Mouse (Mus musculus) midbrain, embryonic 13.5 days (tissue): ENCODE results near the gene Crybb2. TPM values are rescaled to one million over a fixed set of nuclear protein-coding genes. Genes with fewer than 3 reads are reported as not detected.

ENCODE experiments used
- ATAC-seq: fragments of 200-750 bp; cut with Nextera tagmentation; 2 replicates; pipeline ENCODE4 v1.8.0; 2017; ENCODE audit warnings: mild to moderate bottlenecking, moderate TSS enrichment, moderate library complexity
- H3K27ac ChIP-seq: fragments of 300-500 bp; sonication (generic); 2 replicates; pipeline ENCODE4 v1.5.1; 2015; ENCODE audit warnings: inconsistent platforms, mild to moderate bottlenecking, moderate library complexity
- H3K27me3 ChIP-seq: fragments of 300-500 bp; sonication (generic); 2 replicates; pipeline ENCODE4 v1.6.1; 2015; ENCODE audit warnings: mild to moderate bottlenecking, inconsistent platforms
- H3K36me3 ChIP-seq: fragments of 300-500 bp; sonication (generic); 2 replicates; pipeline ENCODE4 v1.6.1; 2015; ENCODE audit warnings: mild to moderate bottlenecking, inconsistent platforms
- H3K4me1 ChIP-seq: fragments of 300-500 bp; sonication (generic); replicated peaks from 2 replicates; pipeline ENCODE4 v1.6.1; 2015; ENCODE audit warnings: inconsistent platforms
- H3K4me2 ChIP-seq: fragments of 300-500 bp; sonication (generic); replicated peaks from 2 replicates; pipeline ENCODE4 v1.6.1; 2015; ENCODE audit warnings: moderate library complexity, mild to moderate bottlenecking, inconsistent platforms
- H3K4me3 ChIP-seq: fragments of 300-500 bp; sonication (generic); replicated peaks from 2 replicates; pipeline ENCODE4 v1.5.1; 2015; ENCODE audit warnings: mild to moderate bottlenecking, inconsistent platforms
- H3K9ac ChIP-seq: fragments of 300-500 bp; sonication (generic); replicated peaks from 2 replicates; pipeline ENCODE4 v1.6.1; 2015; ENCODE audit warnings: mild to moderate bottlenecking, inconsistent platforms
- H3K9me3 ChIP-seq: fragments of 300-500 bp; sonication (generic); 2 replicates; pipeline ENCODE4 v1.6.1; 2016; ENCODE audit warnings: mild to moderate bottlenecking, inconsistent platforms
- WGBS: fragments of 180-500 bp; shearing (Covaris S2); methylation state at CpG from one replicate; pipeline ENCODE4 v1.1.7; 2015; 5-methylcytosine and 5-hydroxymethylcytosine counted together
- polyA plus RNA-seq: library from polyadenylated mRNA; unstranded; fragments of >200 nt; fragmentation: Nextera tagmentation; extraction: Ambion mirVana; gene quantifications from 2 replicates; pipeline ENCODE4 v1.2.1, GENCODE M21; 2015

Gene Crybb2
- polyA plus RNA-seq, 1 experiment from 2014 or later, result not detected

- no peak overlapping the region for H3K4me3 ChIP-seq
- ATAC-seq, result no peak
- WGBS, result 88% methylated on average over 1 of the region's 2 CpGs
- no peaks in the 10 kb centered on the region for H3K36me3 ChIP-seq
- H3K9ac ChIP-seq, result no peak overlapping the region
- H3K9me3 ChIP-seq, result no peaks in the 10 kb centered on the region
- no peak overlapping the region for H3K27ac ChIP-seq
- no peak overlapping the region for H3K4me2 ChIP-seq
- H3K4me1 ChIP-seq, result peaks cover 10% of the 10 kb centered on the region; the same call in 1 of the 2 replicates
- H3K27me3 ChIP-seq, result no peaks in the 10 kb centered on the region
These were observed 17.5 kb upstream of the Crybb2 start for GRCm38 (mm10) chr5:113087465-113087864.

- Histone ChIP-seq H3K36me3 (no peaks in the 10 kb centered on the region), H3K9me3 (no peaks in the 10 kb centered on the region), H3K4me2 (no peak overlapping the region), H3K9ac (no peak overlapping the region), H3K4me3 (no peak overlapping the region), H3K27me3 (no peaks in the 10 kb centered on the region), H3K4me1 (peaks cover 10% of the 10 kb centered on the region; the same call in 1 of the 2 replicates), H3K27ac (peak overlapping the region; percentile 25; the same call in 1 of the 2 replicates)
- WGBS, result 75% methylated on average over 4 of the region's 4 CpGs
- no peak for ATAC-seq
These were observed 17.1 kb upstream of the Crybb2 start for GRCm38 (mm10) chr5:113086990-113087389.

GRCm38 (mm10) chr5:113086439-113086838, 16.5 kb upstream of the Crybb2 start:
- WGBS, result 75% methylated on average over 12 of the region's 12 CpGs

GRCm38 (mm10) chr5:113085931-113086330, 16.0 kb upstream of the Crybb2 start:
- no peak for ATAC-seq
- Histone ChIP-seq H3K4me2 (no peak overlapping the region), H3K27me3 (no peaks in the 10 kb centered on the region), H3K9ac (no peak overlapping the region), H3K27ac (no peak overlapping the region), H3K9me3 (no peaks in the 10 kb centered on the region), H3K4me3 (no peak overlapping the region), H3K4me1 (peaks cover 10% of the 10 kb centered on the region; the same call in 1 of the 2 replicates), H3K36me3 (no peaks in the 10 kb centered on the region)
- 60% methylated on average over 2 of the region's 2 CpGs for WGBS

More at GRCm38 (mm10) chr5:113086439-113086838, 16.5 kb upstream of the Crybb2 start:
- Histone ChIP-seq H3K27me3 (no peaks in the 10 kb centered on the region), H3K27ac (peak overlapping the region; percentile 25; the same call in 1 of the 2 replicates), H3K9ac (no peak overlapping the region), H3K4me2 (no peak overlapping the region), H3K4me1 (peaks cover 10% of the 10 kb centered on the region; the same call in 1 of the 2 replicates), H3K9me3 (no peaks in the 10 kb centered on the region), H3K4me3 (no peak overlapping the region), H3K36me3 (no peaks in the 10 kb centered on the region)
- no peak for ATAC-seq

GRCm38 (mm10) chr5:113084309-113084708, 14.4 kb upstream of the Crybb2 start:
- no peak for ATAC-seq
- H3K4me2 ChIP-seq, result no peak overlapping the region
- WGBS, result 80% methylated on average over 2 of the region's 2 CpGs

GRCm38 (mm10) chr5:113082356-113083168, 12.6 kb upstream of the Crybb2 start:
- 77% methylated on average over 19 of the region's 19 CpGs for WGBS
- H3K4me3 ChIP-seq, result no peak overlapping the region
- no peak overlapping the region for H3K9ac ChIP-seq
- no peaks in the 10 kb centered on the region for H3K27me3 ChIP-seq
- H3K4me2 ChIP-seq, result no peak overlapping the region
- H3K36me3 ChIP-seq, result no peaks in the 10 kb centered on the region
- ATAC-seq, result no peak
- peaks cover 14% of the 10 kb centered on the region; the same call in 1 of the 2 replicates for H3K4me1 ChIP-seq
- no peak overlapping the region for H3K27ac ChIP-seq
- no peaks in the 10 kb centered on the region for H3K9me3 ChIP-seq

More at GRCm38 (mm10) chr5:113084309-113084708, 14.4 kb upstream of the Crybb2 start:
- Histone ChIP-seq H3K27ac (no peak overlapping the region), H3K4me1 (peaks cover 14% of the 10 kb centered on the region; the same call in 1 of the 2 replicates), H3K9ac (no peak overlapping the region), H3K36me3 (no peaks in the 10 kb centered on the region), H3K4me3 (no peak overlapping the region), H3K27me3 (no peaks in the 10 kb centered on the region), H3K9me3 (no peaks in the 10 kb centered on the region)

GRCm38 (mm10) chr5:113081439-113081838, 11.5 kb upstream of the Crybb2 start, which contains the start of gene Crybb3:
Crybb3 (minus strand) TSS chr5:113081584.
- Histone ChIP-seq H3K27ac (no peak within 1 kb of the TSS), H3K4me3 (no peak within 1 kb of the TSS), H3K9ac (no peak within 1 kb of the TSS), H3K4me2 (no peak within 1 kb of the TSS), H3K36me3 (no peaks in the 10 kb centered on the region), H3K27me3 (no peaks in the 10 kb centered on the region), H3K4me1 (peaks cover 7% of the 10 kb centered on the region; the same call in 1 of the 2 replicates), H3K9me3 (no peaks in the 10 kb centered on the region)
- ATAC-seq, result no peak
- 90% methylated on average over 8 of the region's 8 CpGs for WGBS

GRCm38 (mm10) chr5:113081020-113081419, 11.1 kb upstream of the Crybb2 start:
- no peak for ATAC-seq
- H3K4me2 ChIP-seq, result no peak overlapping the region
- 92% methylated on average over 9 of the region's 9 CpGs for WGBS
- H3K9ac ChIP-seq, result no peak overlapping the region
- no peaks in the 10 kb centered on the region for H3K36me3 ChIP-seq
- H3K4me3 ChIP-seq, result no peak overlapping the region
- H3K4me1 ChIP-seq, result 0 out of 2 replicates have a peak, but pooled peaks cover 7% of the 10 kb centered on the region
- H3K27me3 ChIP-seq, result no peaks in the 10 kb centered on the region
- no peak overlapping the region for H3K27ac ChIP-seq
- H3K9me3 ChIP-seq, result no peaks in the 10 kb centered on the region

GRCm38 (mm10) chr5:113079783-113080182, 9.9 kb upstream of the Crybb2 start:
- Histone ChIP-seq H3K9me3 (no peaks in the 10 kb centered on the region), H3K4me1 (0 out of 2 replicates have a peak, but pooled peaks cover 7% of the 10 kb centered on the region), H3K4me3 (no peak overlapping the region), H3K27ac (no peak overlapping the region), H3K36me3 (no peaks in the 10 kb centered on the region), H3K4me2 (peak overlapping the region; percentile 19; the same call in 1 of the 2 replicates), H3K27me3 (no peaks in the 10 kb centered on the region), H3K9ac (no peak overlapping the region)
- WGBS, result 22% methylated on average over 21 of the region's 21 CpGs
- ATAC-seq, result no peak

- no peaks in the 10 kb centered on the region for H3K9me3 ChIP-seq
- WGBS, result 68% methylated on average over 5 of the region's 5 CpGs
- no peaks in the 10 kb centered on the region for H3K27me3 ChIP-seq
- 0 out of 2 replicates have a peak, but pooled peaks cover 7% of the 10 kb centered on the region for H3K4me1 ChIP-seq
- no peak overlapping the region for H3K4me3 ChIP-seq
- no peak overlapping the region for H3K9ac ChIP-seq
- H3K36me3 ChIP-seq, result no peaks in the 10 kb centered on the region
- H3K27ac ChIP-seq, result no peak overlapping the region
- no peak overlapping the region for H3K4me2 ChIP-seq
- no peak for ATAC-seq
These were observed 8.8 kb upstream of the Crybb2 start for GRCm38 (mm10) chr5:113078686-113079085.

GRCm38 (mm10) chr5:113054308-113054707, 15.6 kb downstream of the Crybb2 start:
- Histone ChIP-seq H3K4me3 (no peak overlapping the region), H3K4me2 (no peak overlapping the region), H3K36me3 (no peaks in the 10 kb centered on the region), H3K9ac (no peak overlapping the region), H3K27ac (no peak overlapping the region), H3K4me1 (peaks cover 11% of the 10 kb centered on the region), H3K9me3 (0 out of 2 replicates have a peak, but pooled peaks cover 2% of the 10 kb centered on the region), H3K27me3 (no peaks in the 10 kb centered on the region)
- peak; percentile 76 for ATAC-seq
- WGBS, result 5% methylated on average over 16 of the region's 16 CpGs

- Histone ChIP-seq H3K4me2 (no peak overlapping the region), H3K4me3 (no peak overlapping the region), H3K27ac (no peak overlapping the region), H3K9ac (no peak overlapping the region), H3K27me3 (no peaks in the 10 kb centered on the region), H3K36me3 (no peaks in the 10 kb centered on the region), H3K4me1 (peaks cover 12% of the 10 kb centered on the region), H3K9me3 (0 out of 2 replicates have a peak, but pooled peaks cover 2% of the 10 kb centered on the region)
- WGBS, result 72% methylated on average over 7 of the region's 7 CpGs
- no peak for ATAC-seq
These were observed 19.2 kb downstream of the Crybb2 start for GRCm38 (mm10) chr5:113050581-113051185.
